Mouse (Mus musculus) liver, postnatal 0 days (tissue): ENCODE measurements at regions not wholly inside any gene's neighbourhood (a gene's known extent, or its start where the extent isn't known, plus 50 kb on each side); places are given as distances from the start of the nearest gene placed in this dataset.

Experiments
- ATAC-seq: fragments of 200-750 bp; cut with Nextera tagmentation; 2 replicates; pipeline ENCODE4 v1.8.0; 2017; ENCODE audit warnings: mild to moderate bottlenecking, moderate library complexity
- DNase-seq: peaks from one replicate; pipeline ENCODE4 v3.0.0-alpha.2; 2016
- H3K27ac ChIP-seq: fragments of 300-500 bp; sonication (generic); 2 replicates; pipeline ENCODE4 v1.5.1; 2014; ENCODE audit warnings: antibody characterized with exemption, moderate library complexity, mild to moderate bottlenecking, low read depth
- H3K27me3 ChIP-seq: fragments of 300-500 bp; sonication (generic); 2 replicates; pipeline ENCODE4 v1.6.1; 2014; ENCODE audit warnings: low read length, control low read depth, mixed read lengths; ENCODE audit not compliant: insufficient read depth
- H3K36me3 ChIP-seq: fragments of 300-500 bp; sonication (generic); replicated peaks from 2 replicates; pipeline ENCODE4 v1.6.1; 2014; ENCODE audit warnings: mild to moderate bottlenecking, control low read depth, low read length, moderate library complexity, mixed read lengths; ENCODE audit not compliant: insufficient read depth
- H3K4me1 ChIP-seq: fragments of 300-500 bp; sonication (generic); 2 replicates; pipeline ENCODE4 v1.6.1; 2014; ENCODE audit warnings: antibody characterized with exemption, mild to moderate bottlenecking, control low read depth; ENCODE audit not compliant: insufficient read depth
- H3K4me2 ChIP-seq: fragments of 300-500 bp; sonication (generic); 2 replicates; pipeline ENCODE4 v1.6.1; 2014; ENCODE audit warnings: low read depth, mild to moderate bottlenecking, low read length, moderate library complexity, mixed read lengths
- H3K4me3 ChIP-seq: fragments of 300-500 bp; sonication (generic); 2 replicates; pipeline ENCODE4 v1.5.1; 2014; ENCODE audit warnings: low read depth, low read length
- H3K9ac ChIP-seq: fragments of 300-500 bp; sonication (generic); replicated peaks from 2 replicates; pipeline ENCODE4 v1.6.1; 2014; ENCODE audit warnings: mild to moderate bottlenecking, moderate library complexity
- H3K9me3 ChIP-seq: fragments of 300-500 bp; sonication (generic); 2 replicates; pipeline ENCODE4 v1.6.1; 2016; ENCODE audit warnings: mild to moderate bottlenecking, control low read depth, low read length, mixed read lengths
- CTCF ChIP-seq: sonication (generic); IDR thresholded peaks from 2 replicates; pipeline ENCODE4 v1.5.1; 2016; ENCODE audit warnings: antibody characterized with exemption, low read depth
- EP300 ChIP-seq: IDR thresholded peaks from 2 replicates; pipeline ENCODE4 v1.6.1; 2016; ENCODE audit warnings: antibody characterized with exemption, low read depth, mild to moderate bottlenecking
- WGBS: fragments of 180-500 bp; shearing (Covaris S2); extraction: QIAGEN DNeasy Blood & Tissue Kit; methylation state at CpG from one replicate; pipeline ENCODE4 v1.1.7; 2014; ENCODE audit not compliant: insufficient replicate concordance; 5-methylcytosine and 5-hydroxymethylcytosine counted together

GRCm38 (mm10) chr8:64374980-64375379, 168.9 kb upstream of the Tll1 start:
- Histone ChIP-seq H3K36me3 (no peaks in the 10 kb centered on the region), H3K4me3 (no peak overlapping the region), H3K27ac (no peak overlapping the region), H3K4me1 (no peaks in the 10 kb centered on the region), H3K4me2 (no peak overlapping the region), H3K9ac (no peak overlapping the region), H3K9me3 (no peaks in the 10 kb centered on the region), H3K27me3 (no peaks in the 10 kb centered on the region)
- WGBS, result 58% methylated on average over 5 of the region's 5 CpGs
- ATAC-seq (no peak), DNase-seq (no peak)
- TF ChIP-seq CTCF (no peak), EP300 (no peak)

GRCm38 (mm10) chr8:64369973-64370372, 163.9 kb upstream of the Tll1 start:
- peak; percentile 17 for DNase-seq
- H3K9ac ChIP-seq, result no peak overlapping the region
- no peak overlapping the region for H3K4me3 ChIP-seq
- ATAC-seq, result no peak
- no peaks in the 10 kb centered on the region for H3K27me3 ChIP-seq
- no peaks in the 10 kb centered on the region for H3K36me3 ChIP-seq
- no peaks in the 10 kb centered on the region for H3K9me3 ChIP-seq
- 22% methylated on average over 6 of the region's 6 CpGs for WGBS
- no peaks in the 10 kb centered on the region; the same call in 1 of the 2 replicates for H3K4me1 ChIP-seq
- TF ChIP-seq EP300, result no peak
- no peak for TF ChIP-seq CTCF
- H3K27ac ChIP-seq, result no peak overlapping the region
- no peak overlapping the region for H3K4me2 ChIP-seq

GRCm38 (mm10) chr8:64367906-64368305, 161.8 kb upstream of the Tll1 start:
- no peak overlapping the region for H3K4me3 ChIP-seq
- TF ChIP-seq CTCF, result no peak
- ATAC-seq (no peak), DNase-seq (no peak)
- no peak overlapping the region for H3K27ac ChIP-seq
- no peaks in the 10 kb centered on the region; the same call in 1 of the 2 replicates for H3K4me1 ChIP-seq
- WGBS, result 57% methylated on average over 4 of the region's 4 CpGs
- no peaks in the 10 kb centered on the region for H3K9me3 ChIP-seq
- H3K4me2 ChIP-seq, result no peak overlapping the region
- no peak overlapping the region for H3K9ac ChIP-seq
- no peaks in the 10 kb centered on the region for H3K27me3 ChIP-seq
- H3K36me3 ChIP-seq, result no peaks in the 10 kb centered on the region

- H3K9ac ChIP-seq, result no peak overlapping the region
- ATAC-seq (no peak), DNase-seq (no peak)
- no peak overlapping the region for H3K4me3 ChIP-seq
- no peaks in the 10 kb centered on the region for H3K27me3 ChIP-seq
- H3K9me3 ChIP-seq, result no peaks in the 10 kb centered on the region
- no peaks in the 10 kb centered on the region; the same call in 1 of the 2 replicates for H3K4me1 ChIP-seq
- no peaks in the 10 kb centered on the region for H3K36me3 ChIP-seq
- WGBS, result 61% methylated on average over 9 of the region's 9 CpGs
- TF ChIP-seq EP300 (no peak), CTCF (no peak)
- H3K4me2 ChIP-seq, result no peak overlapping the region
- no peak overlapping the region for H3K27ac ChIP-seq
Observed at GRCm38 (mm10) chr8:64366974-64367266, 160.8 kb upstream of the Tll1 start.

GRCm38 (mm10) chr8:64366226-64366973, 160.3 kb upstream of the Tll1 start:
- H3K36me3 ChIP-seq, result no peaks in the 10 kb centered on the region
- ATAC-seq, result no peak
- H3K4me2 ChIP-seq, result no peak overlapping the region
- WGBS, result 74% methylated on average over 11 of the region's 11 CpGs
- H3K4me1 ChIP-seq, result no peaks in the 10 kb centered on the region; the same call in 1 of the 2 replicates
- no peaks in the 10 kb centered on the region for H3K27me3 ChIP-seq
- H3K27ac ChIP-seq, result no peak overlapping the region
- no peak for TF ChIP-seq CTCF
- TF ChIP-seq EP300, result no peak
- no peak for DNase-seq
- no peaks in the 10 kb centered on the region for H3K9me3 ChIP-seq
- H3K9ac ChIP-seq, result no peak overlapping the region
- no peak overlapping the region for H3K4me3 ChIP-seq

GRCm38 (mm10) chr8:64357092-64357491, 151.0 kb upstream of the Tll1 start:
- Histone ChIP-seq H3K27me3 (no peaks in the 10 kb centered on the region), H3K9ac (no peak overlapping the region), H3K4me1 (no peaks in the 10 kb centered on the region), H3K9me3 (no peaks in the 10 kb centered on the region), H3K27ac (no peak overlapping the region), H3K4me2 (no peak overlapping the region), H3K36me3 (no peaks in the 10 kb centered on the region), H3K4me3 (no peak overlapping the region)
- DNase-seq (no peak), ATAC-seq (no peak)
- TF ChIP-seq EP300 (no peak), CTCF (no peak)
- 63% methylated on average over 5 of the region's 5 CpGs for WGBS
